Mouse (Mus musculus) midbrain, embryonic 10.5 days (tissue): ENCODE results near the gene Mzf1. TPM values are rescaled to one million over a fixed set of nuclear protein-coding genes. Genes with fewer than 3 reads are reported as not detected.

Experiments used
- polyA plus RNA-seq: library from polyadenylated mRNA; unstranded; fragments of >200 nt; fragmentation: Nextera tagmentation; extraction: Ambion mirVana; gene quantifications from 2 replicates; pipeline ENCODE4 v1.2.1, GENCODE M21; 2016

Mzf1 gene
- polyA plus RNA-seq, 1 experiment from 2014 or later = 3.3 TPM

Other genes with a start within 250 kb of the Mzf1 start
- 17.3 and 20.4 TPM in 2 replicates for gene Zfp329, start 235.9 kb downstream of the Mzf1 start, polyA plus RNA-seq
- 28.3 and 34.0 TPM in 2 replicates for gene Zfp110, start 220.0 kb downstream of the Mzf1 start, polyA plus RNA-seq
- gene Zfp128, start 173.6 kb downstream of the Mzf1 start, polyA plus RNA-seq = 5.5 and 5.7 TPM in 2 replicates
- gene Zscan22, start 156.9 kb downstream of the Mzf1 start, polyA plus RNA-seq = 16.3 and 17.7 TPM in 2 replicates
- 886 and 1,011 TPM in 2 replicates for gene Rps5, start 132.5 kb downstream of the Mzf1 start, polyA plus RNA-seq
- 0.47 and 0.83 TPM in 2 replicates for gene Rnf225, start 127.3 kb downstream of the Mzf1 start, polyA plus RNA-seq
- 11.4 and 13.2 TPM in 2 replicates for gene Zfp324, start 88.9 kb downstream of the Mzf1 start, polyA plus RNA-seq
- 18.0 and 19.4 TPM in 2 replicates for gene Zfp446, start 76.9 kb downstream of the Mzf1 start, polyA plus RNA-seq
- gene Slc27a5, start 56.6 kb downstream of the Mzf1 start, polyA plus RNA-seq = 0.05 and 0.07 TPM in 2 replicates
- gene Trim28, start 55.6 kb downstream of the Mzf1 start, polyA plus RNA-seq = 349 and 398 TPM in 2 replicates
- gene Zbtb45, start 44.7 kb downstream of the Mzf1 start, polyA plus RNA-seq = 32.7 and 36.4 TPM in 2 replicates
- gene Chmp2a, start 20.0 kb downstream of the Mzf1 start, polyA plus RNA-seq = 113 and 133 TPM in 2 replicates
- 84.5 and 103 TPM in 2 replicates for gene Ube2m, start 16.5 kb downstream of the Mzf1 start, polyA plus RNA-seq
- not detected in 2 replicates for gene Vmn1r85, start 40.4 kb upstream of the Mzf1 start, polyA plus RNA-seq
- gene Vmn1r86, start 65.2 kb upstream of the Mzf1 start, polyA plus RNA-seq = not detected in 2 replicates
- not detected in 2 replicates for gene Vmn1r87, start 85.4 kb upstream of the Mzf1 start, polyA plus RNA-seq
- 0.02 TPM in 1 of 2 replicates, not detected in the other for gene Vmn1r88, start 104.8 kb upstream of the Mzf1 start, polyA plus RNA-seq
- gene Vmn1r89, start 158.3 kb upstream of the Mzf1 start, polyA plus RNA-seq = not detected in 2 replicates
- gene Lig1, start 222.5 kb upstream of the Mzf1 start, polyA plus RNA-seq = 150 and 165 TPM in 2 replicates
- 11.5 and 14.7 TPM in 2 replicates for gene Zswim9, start 224.0 kb upstream of the Mzf1 start, polyA plus RNA-seq